Mouse (Mus musculus) heart, postnatal 0 days (tissue): ENCODE results near the gene Psap. TPM values are rescaled to one million over a fixed set of nuclear protein-coding genes. Genes with fewer than 3 reads are reported as not detected.
"Not testable (repeated sequence)": the region's sequence is repeated elsewhere in the genome, so short reads cannot be mapped to it uniquely, and the experiment has no call there.

Source experiments
- ATAC-seq: fragments of 200-750 bp; cut with Nextera tagmentation; 2 replicates; pipeline ENCODE4 v1.8.0; 2017; ENCODE audit warnings: low read depth, moderate number of reproducible peaks, moderate library complexity; ENCODE audit not compliant: insufficient read depth
- DNase-seq: peaks from one replicate; pipeline ENCODE4 v3.0.0-alpha.2; 2016; ENCODE audit warnings: low spot score
- H3K27ac ChIP-seq: fragments of 300-500 bp; sonication (generic); 2 replicates; pipeline ENCODE4 v1.5.1; 2014; ENCODE audit warnings: low read depth, mild to moderate bottlenecking
- H3K27me3 ChIP-seq: fragments of 300-500 bp; sonication (generic); 2 replicates; pipeline ENCODE4 v1.6.1; 2014; ENCODE audit warnings: low read length, mixed read lengths; ENCODE audit not compliant: control insufficient read depth, insufficient read depth
- H3K36me3 ChIP-seq: fragments of 300-500 bp; sonication (generic); replicated peaks from 2 replicates; pipeline ENCODE4 v1.6.1; 2014; ENCODE audit warnings: low read length, mixed read lengths; ENCODE audit not compliant: control insufficient read depth, insufficient read depth
- H3K4me1 ChIP-seq: fragments of 300-500 bp; sonication (generic); 2 replicates; pipeline ENCODE4 v1.6.1; 2014; ENCODE audit warnings: antibody characterized with exemption; ENCODE audit not compliant: control insufficient read depth, insufficient read depth
- H3K4me2 ChIP-seq: fragments of 300-500 bp; sonication (generic); 2 replicates; pipeline ENCODE4 v1.6.1; 2014; ENCODE audit warnings: low read depth, mild to moderate bottlenecking, low read length, moderate library complexity
- H3K4me3 ChIP-seq: fragments of 300-500 bp; sonication (generic); 2 replicates; pipeline ENCODE4 v1.5.1; 2014; ENCODE audit warnings: low read depth, low read length
- H3K9ac ChIP-seq: fragments of 300-500 bp; sonication (generic); replicated peaks from 2 replicates; pipeline ENCODE4 v1.6.1; 2014; ENCODE audit warnings: low read depth, low read length, mixed read lengths
- H3K9me3 ChIP-seq: fragments of 300-500 bp; sonication (generic); replicated peaks from 2 replicates; pipeline ENCODE4 v1.6.1; 2016; ENCODE audit warnings: low read length; ENCODE audit not compliant: control insufficient read depth
- CTCF ChIP-seq: IDR thresholded peaks from 2 replicates; pipeline ENCODE4 v1.5.1; 2016; ENCODE audit warnings: antibody characterized with exemption, control low read depth, low read depth
- EP300 ChIP-seq: IDR thresholded peaks from 2 replicates; pipeline ENCODE4 v1.6.1; 2016; ENCODE audit warnings: antibody characterized with exemption, low read depth
- WGBS: fragments of 180-500 bp; shearing (Covaris S2); extraction: QIAGEN DNeasy Blood & Tissue Kit; methylation state at CpG from one replicate; pipeline ENCODE4 v1.1.7; 2014; 5-methylcytosine and 5-hydroxymethylcytosine counted together
- polyA plus RNA-seq: library from polyadenylated mRNA; unstranded; fragments of >200 nt; fragmentation: Nextera tagmentation; extraction: Ambion mirVana; gene quantifications from 2 replicates; pipeline ENCODE4 v1.2.1, GENCODE M21; 2015
- total RNA-seq: library from RNA; depleted of rRNA; stranded (reverse); fragments of >200 nt; gene quantifications from 2 replicates; pipeline ENCODE4 v1.2.3, GENCODE M21; 2014; ENCODE audit warnings: low replicate concordance

The Psap gene
- total and polyA plus RNA-seq, 2 experiments from 2014 or later, result 139 to 479 TPM

DNA sequence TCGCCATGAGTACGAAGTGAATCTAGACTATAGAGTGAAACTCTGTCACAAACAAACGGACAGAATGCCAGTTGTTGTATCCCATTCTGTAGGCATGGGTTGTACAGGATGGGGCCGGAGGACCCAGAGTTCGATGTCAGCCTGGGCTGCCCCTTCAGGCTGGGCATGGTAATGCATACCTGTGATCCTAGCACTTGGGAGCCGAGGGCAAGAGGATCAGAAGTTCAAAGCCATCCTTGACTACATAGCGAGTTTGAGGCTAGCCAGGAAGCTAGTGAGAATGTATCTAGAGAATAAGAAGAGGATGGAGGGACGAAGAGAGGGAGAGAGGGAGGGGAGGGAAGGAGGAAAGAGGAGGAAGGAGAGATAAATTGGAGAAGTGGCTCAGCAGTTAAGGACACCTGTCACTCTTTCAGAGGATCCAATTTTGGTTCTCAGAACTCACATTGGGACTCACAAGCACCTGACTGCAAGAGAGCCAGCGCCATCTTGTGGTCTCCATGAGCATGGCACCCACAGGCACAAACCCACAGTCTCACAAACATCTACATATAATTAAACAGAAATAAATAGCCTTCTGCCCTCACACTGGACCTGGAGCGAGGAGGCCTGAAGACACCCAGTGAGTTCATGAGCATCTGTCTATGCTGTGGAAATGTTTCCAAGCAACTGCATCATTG, 39.8 kb upstream of the Psap start:
- Histone ChIP-seq H3K27me3 (no peaks in the 10 kb centered on the region), H3K4me1 (no peaks in the 10 kb centered on the region), H3K9ac (no peak overlapping the region), H3K9me3 (no peaks in the 10 kb centered on the region), H3K36me3 (no peaks in the 10 kb centered on the region), H3K4me2 (no peak overlapping the region), H3K27ac (no peak overlapping the region), H3K4me3 (no peak overlapping the region)
- no peak for DNase-seq
- ATAC-seq, result no peak
- TF ChIP-seq EP300 (no peak), CTCF (peak; percentile 84)
- 63% methylated on average over 10 of the region's 10 CpGs for WGBS

DNA sequence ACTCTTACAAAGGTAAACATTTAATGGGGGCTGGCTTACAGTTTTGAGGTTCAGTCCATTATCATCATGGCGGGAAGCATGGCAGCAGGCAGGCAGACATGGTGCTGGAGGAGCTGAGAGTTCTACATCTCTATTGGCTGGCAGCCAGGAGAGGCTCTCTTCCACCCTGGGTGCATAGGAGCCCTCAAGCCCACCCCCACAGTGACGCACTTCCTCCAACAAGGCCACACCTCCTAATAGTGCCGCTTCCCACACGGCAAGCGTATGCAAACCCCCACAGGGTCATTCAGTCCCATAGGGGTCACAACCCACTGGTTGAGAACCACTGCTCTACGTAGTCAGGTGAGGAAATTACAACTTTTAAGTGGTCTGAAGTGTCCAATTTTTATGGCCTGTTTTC, 37.0 kb upstream of the Psap start:
- no peak overlapping the region for H3K4me3 ChIP-seq
- no peak overlapping the region for H3K27ac ChIP-seq
- H3K27me3 ChIP-seq, result no peaks in the 10 kb centered on the region
- TF ChIP-seq EP300 (no peak), CTCF (no peak)
- no peaks in the 10 kb centered on the region for H3K9me3 ChIP-seq
- no peak for DNase-seq
- H3K4me1 ChIP-seq, result no peaks in the 10 kb centered on the region
- no peak for ATAC-seq
- WGBS, result 84% methylated on average over 6 of the region's 6 CpGs
- no peak overlapping the region for H3K9ac ChIP-seq
- H3K36me3 ChIP-seq, result no peaks in the 10 kb centered on the region
- no peak overlapping the region for H3K4me2 ChIP-seq

DNA sequence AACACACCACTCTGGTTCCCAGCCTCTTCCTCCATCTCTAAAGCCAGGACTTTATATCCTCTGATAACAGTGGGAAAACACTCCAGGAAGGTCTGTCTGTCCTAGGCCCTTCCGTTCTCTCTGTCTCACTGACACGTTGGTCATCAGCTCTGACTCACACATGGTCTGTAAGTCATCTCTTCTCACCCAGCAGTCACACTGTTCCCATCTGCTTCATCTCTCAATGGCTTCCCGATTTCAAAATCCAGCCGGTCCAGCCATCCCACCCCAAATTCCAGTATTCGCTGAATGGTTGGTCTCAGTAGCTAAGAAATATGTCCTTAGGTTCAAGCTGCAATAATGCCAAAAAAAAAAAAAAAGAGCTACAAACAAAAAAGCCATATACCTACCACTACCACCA, 33.5 kb upstream of the Psap start:
- H3K9me3 ChIP-seq, result no peaks in the 10 kb centered on the region
- 53% methylated on average over 5 of the region's 5 CpGs for WGBS
- no peak overlapping the region for H3K27ac ChIP-seq
- TF ChIP-seq EP300 (no peak), CTCF (no peak)
- H3K4me1 ChIP-seq, result no peaks in the 10 kb centered on the region
- DNase-seq, result peak; percentile 13
- no peaks in the 10 kb centered on the region for H3K27me3 ChIP-seq
- no peaks in the 10 kb centered on the region for H3K36me3 ChIP-seq
- no peak overlapping the region for H3K9ac ChIP-seq
- no peak overlapping the region for H3K4me3 ChIP-seq
- ATAC-seq, result no peak
- H3K4me2 ChIP-seq, result no peak overlapping the region

DNA sequence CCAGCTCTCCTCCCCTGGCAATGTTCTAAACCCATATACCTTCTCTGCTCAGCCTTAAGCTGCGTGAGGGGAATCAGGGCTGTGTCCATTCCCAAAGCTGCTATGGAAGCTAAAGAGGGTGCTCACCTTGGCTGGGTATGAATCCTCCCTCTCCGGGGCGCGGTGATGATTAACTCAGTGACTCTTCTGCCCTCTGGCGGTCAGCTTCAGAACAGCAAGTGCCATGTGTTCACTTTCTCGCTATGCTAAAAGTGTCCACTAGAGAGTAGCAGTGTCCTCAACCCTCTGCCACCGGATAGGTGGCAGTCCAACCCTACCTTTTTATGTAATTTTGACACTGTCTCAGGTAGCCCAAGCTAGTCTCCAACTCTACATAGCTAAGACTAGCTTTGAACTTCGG, 32.4 kb upstream of the Psap start:
- 3% methylated on average over 8 of the region's 8 CpGs for whole genome bisulfite sequencing
- TF ChIP-seq CTCF (peak; percentile 100), EP300 (no peak)
- H3K9ac ChIP-seq, result no peak overlapping the region

GRCm38 (mm10) chr10:60245635-60246034, 31.8 kb upstream of the Psap start:
- H3K27ac ChIP-seq, result no peak overlapping the region
- DNase-seq (no peak), ATAC-seq (no peak)
- no peak overlapping the region for H3K9ac ChIP-seq
- no peak overlapping the region for H3K4me3 ChIP-seq
- no peaks in the 10 kb centered on the region for H3K36me3 ChIP-seq
- H3K4me2 ChIP-seq, result no peak overlapping the region
- no peaks in the 10 kb centered on the region for H3K4me1 ChIP-seq
- no peaks in the 10 kb centered on the region for H3K27me3 ChIP-seq
- 70% methylated on average over 7 of the region's 7 CpGs for WGBS
- TF ChIP-seq CTCF (no peak), EP300 (no peak)
- no peaks in the 10 kb centered on the region for H3K9me3 ChIP-seq

More for the DNA sequence above, 32.4 kb upstream of the Psap start:
- DNase-seq, result peak; percentile 86
- peak; percentile 72 for ATAC-seq
- H3K9me3 ChIP-seq, result no peaks in the 10 kb centered on the region
- no peak overlapping the region for H3K27ac ChIP-seq
- no peak overlapping the region for H3K4me3 ChIP-seq
- no peaks in the 10 kb centered on the region for H3K4me1 ChIP-seq
- no peak overlapping the region for H3K4me2 ChIP-seq
- H3K36me3 ChIP-seq, result no peaks in the 10 kb centered on the region
- H3K27me3 ChIP-seq, result no peaks in the 10 kb centered on the region

- no peak overlapping the region for H3K4me2 ChIP-seq
- TF ChIP-seq CTCF (peak; percentile 53), EP300 (no peak)
- H3K9ac ChIP-seq, result no peak overlapping the region
- H3K4me3 ChIP-seq, result no peak overlapping the region
- no peak for DNase-seq
- ATAC-seq, result 0 out of 2 replicates have a peak, but pooled peaks have one; percentile 34
- no peaks in the 10 kb centered on the region for H3K4me1 ChIP-seq
- H3K9me3 ChIP-seq, result no peaks in the 10 kb centered on the region
- H3K27ac ChIP-seq, result no peak overlapping the region
- H3K36me3 ChIP-seq, result no peaks in the 10 kb centered on the region
- 43% methylated on average over 5 of the region's 5 CpGs for WGBS
- H3K27me3 ChIP-seq, result no peaks in the 10 kb centered on the region
These were observed 30.9 kb upstream of the Psap start for GRCm38 (mm10) chr10:60246519-60246918.

- not testable (repeated sequence) for H3K9me3 ChIP-seq, H3K36me3 ChIP-seq, DNase-seq, H3K27me3 ChIP-seq, H3K4me1 ChIP-seq, H3K4me3 ChIP-seq, H3K4me2 ChIP-seq, H3K9ac ChIP-seq, H3K27ac ChIP-seq, ATAC-seq
- 81% methylated on average over 3 of the region's 3 CpGs for WGBS
These were observed 29.1 kb upstream of the Psap start for GRCm38 (mm10) chr10:60248345-60248744.
